In the genomic region with DNA sequence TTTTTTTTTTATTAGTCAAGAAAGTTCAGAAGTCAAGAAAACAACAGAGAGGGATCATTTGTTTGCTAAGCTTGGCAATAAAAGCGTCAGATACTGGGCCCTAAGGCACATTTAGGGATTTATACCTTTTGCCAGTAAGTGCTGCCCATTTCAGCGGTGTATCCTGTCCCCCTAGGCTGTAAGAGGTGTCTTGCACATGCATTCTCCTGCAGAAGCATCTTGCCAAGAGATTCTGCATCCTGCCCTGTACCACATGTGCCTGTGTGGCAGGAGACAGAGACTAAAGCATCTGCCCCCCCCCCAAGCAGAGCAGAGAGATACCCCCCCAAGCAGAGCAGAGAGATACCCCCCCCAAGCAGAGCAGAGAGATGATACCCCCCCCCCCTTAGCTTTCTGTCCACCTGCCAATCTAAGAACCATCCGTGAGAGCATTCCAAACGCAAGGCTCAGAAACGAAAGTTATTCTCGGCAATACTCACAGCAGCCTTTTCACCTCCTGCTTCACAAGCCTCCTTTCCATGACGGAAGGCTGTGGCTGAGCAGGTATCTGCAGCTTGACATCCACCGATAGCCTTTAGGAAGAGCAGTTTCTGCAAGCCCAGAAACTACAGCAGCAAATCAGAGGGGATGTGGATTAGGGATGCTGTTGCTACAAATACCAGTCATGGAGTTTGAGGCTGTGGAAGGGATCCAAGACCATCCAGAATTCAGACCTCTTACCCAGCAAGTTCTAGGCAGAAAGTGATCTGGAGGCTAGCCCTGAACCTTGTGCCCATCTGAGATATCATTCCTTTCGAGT, we compare ENCODE assay signal across 8 mouse cellular contexts. TPM values are rescaled to one million over a fixed set of nuclear protein-coding genes. Genes with fewer than 3 reads are reported as not detected.
DNase-seq lines count a peak whose midpoint lies in the region; ATAC-seq and TF ChIP-seq lines count a peak whose summit lies in the region.

A gene (minus strand): TSS at position 641 of the 799 bp plus-strand sequence.

- ATAC-seq in midbrain, embryonic 13.5 days, result no peak
- no peak for ATAC-seq in activated CD4-positive, CD25-positive, alpha-beta regulatory T cell, adult 4 months
- no peak for ATAC-seq in inflammation-experienced regulatory T-cells, adult 6 months

- no peak for TF ChIP-seq POLR2A in kidney, adult 2 months (IDR thresholded peaks at IDR 0.05; ENCODE audit: low read depth, low read length)
- TF ChIP-seq POLR2A in cortical plate, adult 2 months (IDR thresholded peaks at IDR 0.05; ENCODE audit: extremely low read depth, insufficient read depth, low read length), result peak; percentile 58

- H3K36me3 ChIP-seq in kidney, adult 2 months (ENCODE audit: control insufficient read depth, insufficient read depth, low read length), result no peaks in the 10 kb centered on the region
- no peaks in the 10 kb centered on the region for H3K36me3 ChIP-seq in midbrain, embryonic 13.5 days

- H3K27me3 ChIP-seq in kidney, adult 2 months (replicated peaks; ENCODE audit: control insufficient read depth, insufficient read depth, low read length), result no peaks in the 10 kb centered on the region
- H3K27me3 ChIP-seq in midbrain, embryonic 13.5 days, result no peaks in the 10 kb centered on the region

- WGBS in kidney, adult 2 months, result 15% methylated on average over 9 of the region's 9 CpGs
- WGBS in midbrain, embryonic 13.5 days, result 27% methylated on average over 9 of the region's 9 CpGs

- peak within 1 kb of the TSS; percentile 41 for H3K4me3 ChIP-seq in kidney, adult 2 months (ENCODE audit: insufficient read depth, low read depth, low read length)
- peak within 1 kb of the TSS; percentile 52 for H3K4me3 ChIP-seq in cortical plate, adult 2 months (ENCODE audit: insufficient read depth, low read length)
- peak within 1 kb of the TSS; percentile 23 for H3K4me3 ChIP-seq in midbrain, embryonic 13.5 days (replicated peaks)

- H3K4me1 ChIP-seq in kidney, adult 2 months (ENCODE audit: control insufficient read depth, insufficient read depth, low read length), result peaks cover 8% of the 10 kb centered on the region; the same call in 1 of the 2 replicates
- no peaks in the 10 kb centered on the region for H3K4me1 ChIP-seq in cortical plate, adult 2 months (ENCODE audit: control insufficient read depth, insufficient read depth, low read length)
- no peaks in the 10 kb centered on the region for H3K4me1 ChIP-seq in midbrain, embryonic 13.5 days (replicated peaks)

- H3K27ac ChIP-seq in kidney, adult 2 months (ENCODE audit: insufficient read depth, low read depth, low read length), result peak within 1 kb of the TSS; percentile 32; the same call in 1 of the 2 replicates
- H3K27ac ChIP-seq in cortical plate, adult 2 months (ENCODE audit: insufficient read depth, low read length), result no peak within 1 kb of the TSS
- H3K27ac ChIP-seq in midbrain, embryonic 13.5 days, result no peak within 1 kb of the TSS

- no peaks in the 10 kb centered on the region for H3K9me3 ChIP-seq in midbrain, embryonic 13.5 days

- no peak within 1 kb of the TSS for H3K9ac ChIP-seq in midbrain, embryonic 13.5 days (replicated peaks)

- H3K4me2 ChIP-seq in midbrain, embryonic 13.5 days (replicated peaks), result peak within 1 kb of the TSS; percentile 50

- no peak for TF ChIP-seq CTCF in kidney, adult 2 months (conservative IDR thresholded peaks at IDR 0.05; ENCODE audit: insufficient read depth, insufficient read length, low read depth, low read length)
- no peak for TF ChIP-seq CTCF in cortical plate, adult 2 months (IDR thresholded peaks at IDR 0.05; ENCODE audit: extremely low read depth, insufficient read depth, low read length)

- DNase-seq in kidney, adult 2 months, result no peak
- no peak for DNase-seq in kidney, adult 11 months
- peak; percentile 31 to 42 for DNase-seq in frontal cortex, postnatal 36 days (ENCODE audit: low spot score in 2 of 2)
- DNase-seq in kidney, adult 9 months, result no peak

RNA-seq across cellular contexts. Expression of the gene that starts here (rescaled TPM):
- 64.3 and 85.6 TPM in 2 replicates for polyA plus RNA-seq in kidney, adult 2 months (2012; rRNA removed)
- polyA plus RNA-seq in cortical plate, adult 2 months (2012; rRNA removed), result 4.7 and 6.8 TPM in 2 replicates
- polyA plus RNA-seq in midbrain, embryonic 13.5 days (2015; fragmentation: Nextera tagmentation; extraction: Ambion mirVana), result 0.26 and 0.27 TPM in 2 replicates
- polyA plus RNA-seq in activated CD4-positive, CD25-positive, alpha-beta regulatory T cell, adult 4 months (2017; shearing (Covaris generic)), result not detected
- not detected for polyA plus RNA-seq in inflammation-experienced regulatory T-cells, adult 6 months (2017; shearing (Covaris generic))

Comparison
In these comparisons a context has a peak if more than half of its experiments do, and no peak if none do; other contexts are left out.
1. DNase-seq: peak in frontal cortex, postnatal 36 days (2 of 2); none in kidney, adult 2 months (single experiment), kidney, adult 11 months (single experiment) and kidney, adult 9 months (single experiment).
2. Peak in every context shown above with its lines, with median percentiles within 50 percentile points of each other: H3K4me3 ChIP-seq.